8 mouse cellular contexts compared by ENCODE assay signal in the genomic region with DNA sequence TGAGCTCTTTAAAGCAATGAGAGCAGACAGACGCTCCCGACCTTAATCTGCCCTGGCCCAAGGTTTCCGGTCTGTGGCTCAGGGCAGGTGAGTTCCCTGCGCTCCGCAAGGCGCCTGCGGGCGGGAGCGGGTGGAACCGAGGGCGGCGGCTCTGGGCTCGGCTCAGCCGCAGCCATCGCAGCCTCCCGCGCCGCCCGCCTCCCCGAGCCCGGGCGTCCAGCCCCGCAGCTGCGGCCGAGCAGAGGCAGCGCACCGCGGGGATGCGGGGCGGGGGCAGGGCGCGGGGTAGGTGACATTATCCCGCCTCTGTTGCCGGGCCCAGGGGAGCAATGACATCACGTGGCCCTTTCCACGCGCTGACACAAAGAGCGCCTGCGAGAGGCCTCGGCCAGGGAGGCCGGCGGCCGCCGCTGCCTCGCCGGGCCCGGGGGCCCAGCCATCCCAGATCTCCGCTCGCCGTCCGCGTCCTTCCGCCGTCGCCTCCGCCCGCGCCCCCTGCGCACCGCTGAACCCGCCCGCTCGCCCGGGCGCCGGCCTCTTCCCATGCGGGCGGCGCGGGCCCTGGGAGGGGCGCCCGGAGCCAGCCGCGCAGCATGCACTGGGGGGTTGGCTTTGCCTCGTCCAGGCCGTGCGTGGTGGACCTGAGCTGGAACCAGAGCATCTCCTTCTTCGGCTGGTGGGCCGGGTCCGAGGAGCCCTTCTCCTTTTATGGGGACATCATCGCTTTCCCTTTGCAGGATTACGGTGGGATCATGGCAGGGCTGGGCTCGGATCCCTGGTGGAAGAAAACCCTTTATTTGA. TPM values are rescaled to one million over a fixed set of nuclear protein-coding genes. Genes with fewer than 3 reads are reported as not detected.
A peak's percentile ranks its signal among the peaks of the same experiment; 100 is the strongest.
DNase-seq lines count a peak whose midpoint lies in the region; ATAC-seq and TF ChIP-seq lines count a peak whose summit lies in the region.

A gene (plus strand): TSS at position 359 of the 801 bp plus-strand sequence.

- peak within 1 kb of the TSS; percentile 77 for H3K4me3 ChIP-seq in hindbrain, embryonic 12.5 days
- H3K4me3 ChIP-seq in lung, postnatal 0 days (ENCODE audit: low read depth, low read length), result peak within 1 kb of the TSS; percentile 64

- peak within 1 kb of the TSS; percentile 68 for H3K4me2 ChIP-seq in hindbrain, embryonic 12.5 days (replicated peaks)
- peak within 1 kb of the TSS; percentile 98 for H3K4me2 ChIP-seq in lung, postnatal 0 days (replicated peaks; ENCODE audit: low read depth, low read length)

- no peak for TF ChIP-seq CTCF in lung, postnatal 0 days (IDR thresholded peaks at IDR 0.05)

- H3K4me1 ChIP-seq in hindbrain, embryonic 12.5 days, result peaks cover 18% of the 10 kb centered on the region
- H3K4me1 ChIP-seq in lung, postnatal 0 days (ENCODE audit: insufficient read depth, low read depth, low read length), result no peaks in the 10 kb centered on the region

- H3K27me3 ChIP-seq in hindbrain, embryonic 12.5 days, result no peaks in the 10 kb centered on the region
- no peaks in the 10 kb centered on the region for H3K27me3 ChIP-seq in lung, postnatal 0 days (replicated peaks; ENCODE audit: insufficient read depth, low read length)

- WGBS in hindbrain, embryonic 12.5 days, result 0% methylated on average over 68 of the region's 83 CpGs
- WGBS in lung, postnatal 0 days, result under 1% methylated on average over 68 of the region's 83 CpGs

- no peak for TF ChIP-seq EP300 in lung, postnatal 0 days (IDR thresholded peaks at IDR 0.05)

- no peaks in the 10 kb centered on the region for H3K9me3 ChIP-seq in hindbrain, embryonic 12.5 days (replicated peaks)
- no peaks in the 10 kb centered on the region for H3K9me3 ChIP-seq in lung, postnatal 0 days (ENCODE audit: low read length)

- ATAC-seq in hindbrain, embryonic 12.5 days (ENCODE audit: low FRiP score), result peak; percentile 93
- ATAC-seq in lung, postnatal 0 days, result peak; percentile 85

- H3K9ac ChIP-seq in hindbrain, embryonic 12.5 days, result peak within 1 kb of the TSS; percentile 99
- peak within 1 kb of the TSS; percentile 47 for H3K9ac ChIP-seq in lung, postnatal 0 days (replicated peaks; ENCODE audit: low read depth)

- peaks cover 3% of the 10 kb centered on the region; the same call in 1 of the 2 replicates for H3K36me3 ChIP-seq in hindbrain, embryonic 12.5 days
- no peaks in the 10 kb centered on the region for H3K36me3 ChIP-seq in lung, postnatal 0 days (ENCODE audit: insufficient read depth, low read length)

- H3K27ac ChIP-seq in hindbrain, embryonic 12.5 days, result peak within 1 kb of the TSS; percentile 97
- no peak within 1 kb of the TSS for H3K27ac ChIP-seq in lung, postnatal 0 days (ENCODE audit: low read length)

- DNase-seq in adrenal gland, adult 18-20 months (ENCODE audit: low spot score in 2 of 2), result peak; percentile 49 to 53
- peak; percentile 87 for DNase-seq in cerebellum, postnatal 25 days
- peak; percentile 37 to 50 for DNase-seq in frontal cortex, postnatal 25 days (ENCODE audit: low spot score in 2 of 2)
- peak; percentile 33 to 58 for DNase-seq in layer of hippocampus, postnatal 25 days (ENCODE audit: extremely low spot score in 1 of 2, low spot score in 1 of 2)
- peak; percentile 36 for DNase-seq in lung, postnatal 0 days (ENCODE audit: low spot score)
- DNase-seq in retina, postnatal 7 days (ENCODE audit: low read depth, low spot score), result peak; percentile 36
- DNase-seq in thymus, postnatal 36 days, result no peak

RNA-seq across cellular contexts. Expression of the gene that starts here (rescaled TPM):
- total RNA-seq in adrenal gland, adult 18-20 months (2021), result 1 to 10 TPM; 4.5 to 5.6 TPM
- 26.9 and 30.1 TPM in 2 replicates for polyA plus RNA-seq in hindbrain, embryonic 12.5 days (2016; fragmentation: Nextera tagmentation; extraction: Ambion mirVana)
- 10 to 100 TPM; 50.3 to 57.0 TPM for total RNA-seq in layer of hippocampus, postnatal 25 days (2021)
- 0.47 and 0.49 TPM in 2 replicates for polyA plus RNA-seq in lung, postnatal 0 days (2015; fragmentation: Nextera tagmentation; extraction: Ambion mirVana)

Comparison
In these comparisons a context has a peak if more than half of its experiments do, and no peak if none do; other contexts are left out.
1. RNA of the gene that starts here (total RNA-seq): 50.3 to 57.0 TPM in layer of hippocampus, postnatal 25 days; 4.5 to 5.6 TPM in adrenal gland, adult 18-20 months; every median in the first group is over 4 times any median in the second.
2. RNA of the gene that starts here (polyA plus RNA-seq): 26.9 to 30.1 TPM in hindbrain, embryonic 12.5 days; 0.47 to 0.49 TPM in lung, postnatal 0 days; every median in the first group is over 10 times any median in the second.
3. Peak in DNase-seq, ATAC-seq, H3K4me3 ChIP-seq, H3K9ac ChIP-seq and H3K4me2 ChIP-seq in lung, postnatal 0 days; RNA of the gene not detected or under 1 TPM.
4. DNase-seq: peak in adrenal gland, adult 18-20 months (2 of 2), cerebellum, postnatal 25 days (2 of 2), frontal cortex, postnatal 25 days (2 of 2), layer of hippocampus, postnatal 25 days (2 of 2) and retina, postnatal 7 days (single experiment); none in thymus, postnatal 36 days (0 of 2).